Mouse (Mus musculus) ES-Bruce4 (cell line): ENCODE data around the gene Sema3e. TPM values are rescaled to one million over a fixed set of nuclear protein-coding genes. Genes with fewer than 3 reads are reported as not detected.

Source experiments
- H3K27ac ChIP-seq: 2 replicates; pipeline ENCODE4 v1.5.1; 2012; ENCODE audit warnings: low read length, inconsistent platforms; ENCODE audit not compliant: insufficient read depth
- H3K27me3 ChIP-seq: 2 replicates; pipeline ENCODE4 v1.6.1; 2012; ENCODE audit warnings: mild to moderate bottlenecking, low read length, inconsistent platforms; ENCODE audit not compliant: control insufficient read depth, poor library complexity, insufficient read depth, severe bottlenecking
- H3K36me3 ChIP-seq: 2 replicates; pipeline ENCODE4 v1.6.1; 2012; ENCODE audit warnings: inconsistent platforms, mild to moderate bottlenecking, low read length, moderate library complexity; ENCODE audit not compliant: control insufficient read depth, poor library complexity, insufficient read depth, severe bottlenecking
- H3K4me1 ChIP-seq: one replicate; pipeline ENCODE4 v1.8.1; 2011; ENCODE audit warnings: low read length; ENCODE audit not compliant: control insufficient read depth, insufficient read depth
- H3K4me3 ChIP-seq: 2 replicates; pipeline ENCODE4 v1.5.1; 2011; ENCODE audit warnings: low read depth, mild to moderate bottlenecking, low read length
- H3K9ac ChIP-seq: 2 replicates; pipeline ENCODE4 v1.6.1; 2012; ENCODE audit warnings: low read depth, mild to moderate bottlenecking, inconsistent platforms; ENCODE audit not compliant: poor library complexity, severe bottlenecking
- H3K9me3 ChIP-seq: replicated peaks from 2 replicates; pipeline ENCODE4 v1.6.1; 2012; ENCODE audit warnings: mild to moderate bottlenecking, low read length, inconsistent platforms; ENCODE audit not compliant: control insufficient read depth, poor library complexity, insufficient read depth, severe bottlenecking
- CTCF ChIP-seq: IDR thresholded peaks from one replicate; pipeline ENCODE4 v1.8.1; 2011; ENCODE audit warnings: low read depth, low read length
- EP300 ChIP-seq: IDR thresholded peaks from 2 replicates; pipeline ENCODE4 v1.6.1; 2011; ENCODE audit warnings: low read depth, low read length; ENCODE audit not compliant: insufficient read depth
- POLR2A ChIP-seq: IDR thresholded peaks from one replicate; pipeline ENCODE4 v1.8.1; 2011; ENCODE audit warnings: low read length; ENCODE audit not compliant: insufficient read depth
- polyA plus RNA-seq: library from polyadenylated mRNA; stranded (reverse); fragments of >200 nt; gene quantifications from 2 replicates; pipeline ENCODE4 v1.2.4, GENCODE M21; 2011; ENCODE audit warnings: low read depth; ENCODE audit not compliant: missing spikeins, insufficient read depth, insufficient read length

The Sema3e gene
- polyA plus RNA-seq, 1 experiment: 62.9 TPM

DNA sequence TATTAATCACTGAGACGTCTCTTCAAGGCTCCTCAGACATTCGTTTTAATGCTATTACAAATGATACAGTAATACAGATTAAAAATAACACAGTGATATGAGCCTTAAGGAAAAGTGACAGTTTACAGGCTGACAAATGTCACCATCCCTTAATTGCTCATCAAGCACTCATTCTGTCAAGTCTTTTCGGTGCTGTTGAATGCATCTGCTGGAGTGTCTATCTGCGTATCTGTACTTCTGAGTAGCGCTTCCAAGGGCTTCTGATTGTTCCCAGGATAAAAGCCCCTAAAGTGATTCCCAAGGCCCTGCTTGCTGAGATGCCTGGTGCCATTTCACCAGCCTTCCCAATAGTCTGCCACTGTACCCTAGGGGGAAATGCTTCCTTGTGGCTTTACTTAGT is 29.4 kb downstream of the Sema3e start:
- no peak for TF ChIP-seq CTCF
- no peak for TF ChIP-seq POLR2A
- no peak for TF ChIP-seq EP300
- no peak overlapping the region for H3K27ac ChIP-seq

DNA sequence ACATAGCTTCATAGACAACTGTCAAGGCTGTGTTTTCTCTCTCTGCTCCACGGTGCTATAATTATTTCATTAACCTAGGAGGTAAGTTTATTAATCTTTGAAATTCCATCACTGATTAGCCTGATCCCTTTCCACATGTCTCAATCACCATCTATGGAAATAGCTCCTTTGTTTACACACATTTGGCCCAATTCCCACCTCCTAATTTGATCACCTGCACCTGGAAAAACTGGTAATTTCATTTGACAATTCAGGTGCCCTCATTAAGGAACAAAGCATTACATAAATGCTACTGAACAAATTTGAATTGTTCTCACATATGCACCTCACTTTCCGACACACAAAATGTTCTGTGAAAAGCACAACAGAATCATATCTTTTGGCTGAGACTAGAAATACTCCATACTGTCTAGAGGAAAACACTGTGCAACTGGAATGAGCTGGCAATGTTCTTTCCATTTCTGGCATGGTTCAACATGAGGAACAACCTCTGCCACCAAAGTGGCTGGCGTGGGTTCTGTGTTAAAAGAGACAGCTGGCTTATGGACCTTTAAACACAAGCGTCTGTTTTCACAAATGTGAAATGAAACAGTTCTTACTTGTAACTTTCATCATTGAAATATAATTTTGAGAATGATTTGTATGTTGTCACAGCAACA is 34.9 kb downstream of the Sema3e start:
- no peaks in the 10 kb centered on the region for H3K4me1 ChIP-seq
- no peaks in the 10 kb centered on the region for H3K36me3 ChIP-seq
- TF ChIP-seq EP300: no peak
- no peak for TF ChIP-seq POLR2A
- no peak for TF ChIP-seq CTCF
- no peak overlapping the region for H3K27ac ChIP-seq
- no peaks in the 10 kb centered on the region for H3K9me3 ChIP-seq
- no peak overlapping the region for H3K9ac ChIP-seq
- no peak overlapping the region for H3K4me3 ChIP-seq
- H3K27me3 ChIP-seq: no peaks in the 10 kb centered on the region

More for the DNA sequence above, 29.4 kb downstream of the Sema3e start:
- H3K36me3 ChIP-seq: no peaks in the 10 kb centered on the region
- H3K9me3 ChIP-seq: no peaks in the 10 kb centered on the region
- no peaks in the 10 kb centered on the region for H3K4me1 ChIP-seq
- no peaks in the 10 kb centered on the region for H3K27me3 ChIP-seq
- H3K9ac ChIP-seq: no peak overlapping the region
- no peak overlapping the region for H3K4me3 ChIP-seq

- Histone ChIP-seq H3K9ac (no peak overlapping the region), H3K4me3 (no peak overlapping the region)
These were observed 37.9 kb downstream of the Sema3e start for GRCm38 (mm10) chr5:14062918-14063481.

GRCm38 (mm10) chr5:14073152-14073551 is 48.1 kb downstream of the Sema3e start:
- H3K4me3 ChIP-seq: no peak overlapping the region
- no peaks in the 10 kb centered on the region for H3K4me1 ChIP-seq
- peaks cover 10% of the 10 kb centered on the region for H3K9me3 ChIP-seq
- no peak overlapping the region for H3K9ac ChIP-seq
- H3K27me3 ChIP-seq: no peaks in the 10 kb centered on the region
- H3K27ac ChIP-seq: peak overlapping the region; percentile 38; the same call in 1 of the 2 replicates
- TF ChIP-seq EP300: 0 out of 2 replicates have a peak, but pooled peaks have one; percentile 34
- TF ChIP-seq CTCF: no peak
- no peak for TF ChIP-seq POLR2A
- no peaks in the 10 kb centered on the region for H3K36me3 ChIP-seq

More at GRCm38 (mm10) chr5:14062918-14063481, 37.9 kb downstream of the Sema3e start:
- no peak for TF ChIP-seq CTCF
- TF ChIP-seq POLR2A: no peak
- no peak for TF ChIP-seq EP300
- Histone ChIP-seq H3K27ac (no peak overlapping the region), H3K27me3 (no peaks in the 10 kb centered on the region), H3K36me3 (no peaks in the 10 kb centered on the region), H3K9me3 (no peaks in the 10 kb centered on the region), H3K4me1 (no peaks in the 10 kb centered on the region)

DNA sequence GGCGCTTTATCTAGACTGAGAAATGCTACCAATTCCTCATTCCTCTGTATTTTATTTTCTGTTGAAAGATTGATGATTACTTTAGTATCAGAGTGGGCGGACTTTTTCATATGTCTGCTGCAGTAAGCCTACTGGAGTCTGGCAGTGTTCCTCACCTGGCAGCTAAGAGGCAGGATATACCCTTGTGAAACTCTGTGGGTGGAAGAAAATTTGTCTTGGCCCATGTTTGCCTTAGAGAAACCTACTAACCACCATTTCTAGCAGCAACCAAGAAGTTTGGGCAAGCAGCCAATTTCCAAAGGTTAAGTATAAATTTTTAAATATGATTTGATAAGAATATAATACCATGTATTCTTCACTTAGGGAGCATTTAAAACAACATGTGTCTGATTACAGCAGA is 63.0 kb downstream of the Sema3e start:
- no peaks in the 10 kb centered on the region for H3K36me3 ChIP-seq
- H3K9me3 ChIP-seq: no peaks in the 10 kb centered on the region
- H3K4me3 ChIP-seq: no peak overlapping the region
- no peak for TF ChIP-seq POLR2A
- no peak for TF ChIP-seq EP300
- TF ChIP-seq CTCF: no peak
- no peaks in the 10 kb centered on the region for H3K4me1 ChIP-seq
- no peaks in the 10 kb centered on the region for H3K27me3 ChIP-seq
- H3K27ac ChIP-seq: no peak overlapping the region
- no peak overlapping the region for H3K9ac ChIP-seq

GRCm38 (mm10) chr5:14089875-14090608 is 65.0 kb downstream of the Sema3e start:
- Histone ChIP-seq H3K9ac (no peak overlapping the region), H3K27me3 (no peaks in the 10 kb centered on the region), H3K4me1 (no peaks in the 10 kb centered on the region)

More at GRCm38 (mm10) chr5:14089875-14090608, 65.0 kb downstream of the Sema3e start:
- H3K36me3 ChIP-seq: no peaks in the 10 kb centered on the region
- H3K27ac ChIP-seq: no peak overlapping the region
- TF ChIP-seq EP300 (no peak), POLR2A (no peak), CTCF (no peak)
- H3K4me3 ChIP-seq: no peak overlapping the region
- no peaks in the 10 kb centered on the region for H3K9me3 ChIP-seq
